Mouse (Mus musculus): ENCODE results near the gene Olfr1242. TPM values are rescaled to one million over a fixed set of nuclear protein-coding genes. Genes with fewer than 3 reads are reported as not detected.

Olfr1242 gene
- not detected in 2 replicates for polyA plus RNA-seq (2015; fragmentation: Nextera tagmentation; extraction: Ambion mirVana)

GRCm38 (mm10) chr2:89498235-89498634, at the start of gene Olfr1242:
Gene Olfr1242 (minus strand): TSS chr2:89498335.

GRCm38 (mm10) chr2:89531387-89531786, 33.3 kb upstream of the Olfr1242 start, which contains the start of gene Olfr1243:
Gene Olfr1243 (minus strand): TSS chr2:89531487.

GRCm38 (mm10) chr2:89487026-89487425, 11.1 kb downstream of the Olfr1242 start, which contains the start of gene Olfr1241:
Gene Olfr1241 (minus strand): TSS chr2:89487126.

GRCm38 (mm10) chr2:89442900-89443299, 55.2 kb downstream of the Olfr1242 start, which contains the start of gene Olfr1240:
Gene Olfr1240 (minus strand): TSS chr2:89443000.

Other genes with a start within 250 kb of the Olfr1242 start
- gene Olfr1228, start 244.3 kb downstream of the Olfr1242 start, polyA plus RNA-seq (2015; fragmentation: Nextera tagmentation; extraction: Ambion mirVana): not detected in 2 replicates
- gene Olfr1229, start 210.3 kb downstream of the Olfr1242 start, polyA plus RNA-seq (2015; fragmentation: Nextera tagmentation; extraction: Ambion mirVana): not detected in 2 replicates
- not detected in 2 replicates for gene Olfr1230, start 201.1 kb downstream of the Olfr1242 start, polyA plus RNA-seq (2015; fragmentation: Nextera tagmentation; extraction: Ambion mirVana)
- not detected in 2 replicates for gene Olfr1231, start 191.3 kb downstream of the Olfr1242 start, polyA plus RNA-seq (2015; fragmentation: Nextera tagmentation; extraction: Ambion mirVana)
- gene Olfr1232, start 168.7 kb downstream of the Olfr1242 start, polyA plus RNA-seq (2015; fragmentation: Nextera tagmentation; extraction: Ambion mirVana): not detected in 2 replicates
- not detected in 2 replicates for gene Olfr1233, start 155.9 kb downstream of the Olfr1242 start, polyA plus RNA-seq (2015; fragmentation: Nextera tagmentation; extraction: Ambion mirVana)
- gene Olfr1234, start 133.5 kb downstream of the Olfr1242 start, polyA plus RNA-seq (2015; fragmentation: Nextera tagmentation; extraction: Ambion mirVana): not detected in 2 replicates
- not detected in 2 replicates for gene Olfr1238, start 88.7 kb downstream of the Olfr1242 start, polyA plus RNA-seq (2015; fragmentation: Nextera tagmentation; extraction: Ambion mirVana)
- not detected in 2 replicates for gene Olfr1239, start 77.9 kb downstream of the Olfr1242 start, polyA plus RNA-seq (2015; fragmentation: Nextera tagmentation; extraction: Ambion mirVana)
- not detected in 2 replicates for gene Olfr1240, start 55.3 kb downstream of the Olfr1242 start, polyA plus RNA-seq (2015; fragmentation: Nextera tagmentation; extraction: Ambion mirVana)
- gene Olfr1241, start 11.2 kb downstream of the Olfr1242 start, polyA plus RNA-seq (2015; fragmentation: Nextera tagmentation; extraction: Ambion mirVana): not detected in 2 replicates
- gene Olfr1243, start 33.2 kb upstream of the Olfr1242 start, polyA plus RNA-seq (2015; fragmentation: Nextera tagmentation; extraction: Ambion mirVana): not detected in 2 replicates
- not detected in 2 replicates for gene Olfr1245, start 80.1 kb upstream of the Olfr1242 start, polyA plus RNA-seq (2015; fragmentation: Nextera tagmentation; extraction: Ambion mirVana)
- gene Olfr1246, start 94.8 kb upstream of the Olfr1242 start, polyA plus RNA-seq (2015; fragmentation: Nextera tagmentation; extraction: Ambion mirVana): not detected in 2 replicates
- not detected in 2 replicates for gene Olfr1247, start 115.8 kb upstream of the Olfr1242 start, polyA plus RNA-seq (2015; fragmentation: Nextera tagmentation; extraction: Ambion mirVana)
- not detected in 2 replicates for gene Olfr1248, start 119.9 kb upstream of the Olfr1242 start, polyA plus RNA-seq (2015; fragmentation: Nextera tagmentation; extraction: Ambion mirVana)
- gene Olfr1249, start 136.6 kb upstream of the Olfr1242 start, polyA plus RNA-seq (2015; fragmentation: Nextera tagmentation; extraction: Ambion mirVana): not detected in 2 replicates
- gene Olfr1250, start 163.1 kb upstream of the Olfr1242 start, polyA plus RNA-seq (2015; fragmentation: Nextera tagmentation; extraction: Ambion mirVana): not detected in 2 replicates
- not detected in 2 replicates for gene Olfr1251, start 173.6 kb upstream of the Olfr1242 start, polyA plus RNA-seq (2015; fragmentation: Nextera tagmentation; extraction: Ambion mirVana)
- gene Olfr1252, start 226.7 kb upstream of the Olfr1242 start, polyA plus RNA-seq (2015; fragmentation: Nextera tagmentation; extraction: Ambion mirVana): not detected in 2 replicates